Mouse (Mus musculus) heart, adult 8-10 months (tissue): ENCODE results near the gene Olfr890. TPM values are rescaled to one million over a fixed set of nuclear protein-coding genes. Genes with fewer than 3 reads are reported as not detected.
"Not testable (repeated sequence)": the region's sequence is repeated elsewhere in the genome, so short reads cannot be mapped to it uniquely, and the experiment has no call there.

Experiments
- DNase-seq: peaks from one replicate; pipeline ENCODE4 v3.0.0; 2022; ENCODE audit warnings: low spot score
- total RNA-seq, 4 experiments: library from RNA; stranded (reverse); gene quantifications; 2 replicates each; pipeline ENCODE4 v1.2.4; 2022

Gene Olfr890
- not detected for total RNA-seq

- no peak for DNase-seq
Observed at GRCm38 (mm10) chr9:38142217-38142616, at the start of gene Olfr890. Olfr890 (plus strand) TSS chr9:38142517.

- DNase-seq, result no peak
Observed at GRCm38 (mm10) chr9:38107828-38108227, 34.5 kb upstream of the Olfr890 start, which contains the start of gene Olfr888. Olfr888 (plus strand) TSS chr9:38108128.

- no peak for DNase-seq
Observed at GRCm38 (mm10) chr9:38114898-38115297, 27.4 kb upstream of the Olfr890 start, which contains the start of gene Olfr889. Olfr889 (plus strand) TSS chr9:38115198.

GRCm38 (mm10) chr9:38168341-38168740 lies 26.0 kb downstream of the Olfr890 start:
- DNase-seq, result not testable (repeated sequence)

GRCm38 (mm10) chr9:38180721-38181120 lies 38.4 kb downstream of the Olfr890 start, which contains the start of gene Olfr891:
Olfr891 (minus strand) TSS chr9:38180821.
- DNase-seq, result no peak

Other genes with a start within 250 kb of the Olfr890 start
- not detected for gene Olfr145, start 245.8 kb upstream of the Olfr890 start, total RNA-seq
- not detected for gene Olfr878, start 224.7 kb upstream of the Olfr890 start, total RNA-seq
- not detected for gene Olfr881, start 150.7 kb upstream of the Olfr890 start, total RNA-seq
- gene Olfr883, start 116.7 kb upstream of the Olfr890 start, total RNA-seq, result not detected
- gene Olfr884, start 96.0 kb upstream of the Olfr890 start, total RNA-seq, result not detected
- not detected for gene Olfr885, start 81.2 kb upstream of the Olfr890 start, total RNA-seq
- not detected for gene Olfr887, start 58.4 kb upstream of the Olfr890 start, total RNA-seq
- not detected for gene Olfr888, start 34.4 kb upstream of the Olfr890 start, total RNA-seq
- not detected for gene Olfr889, start 27.3 kb upstream of the Olfr890 start, total RNA-seq
- gene Olfr891, start 38.3 kb downstream of the Olfr890 start, total RNA-seq, result not detected
- not detected for gene Olfr893, start 65.8 kb downstream of the Olfr890 start, total RNA-seq
- gene Olfr894, start 75.5 kb downstream of the Olfr890 start, total RNA-seq, result not detected
- not detected for gene Olfr143, start 110.3 kb downstream of the Olfr890 start, total RNA-seq
- gene Olfr895, start 125.3 kb downstream of the Olfr890 start, total RNA-seq, result not detected
- gene Olfr896-ps1, start 148.6 kb downstream of the Olfr890 start, total RNA-seq, result not detected
- not detected for gene Olfr25, start 186.5 kb downstream of the Olfr890 start, total RNA-seq
- gene Olfr898, start 205.9 kb downstream of the Olfr890 start, total RNA-seq, result not detected
- gene Olfr250, start 224.4 kb downstream of the Olfr890 start, total RNA-seq, result not detected
- not detected for gene Olfr251, start 234.6 kb downstream of the Olfr890 start, total RNA-seq